Mouse (Mus musculus) granulocyte monocyte progenitor cell, adult 5-6 weeks (primary cell): ENCODE results near the gene Nek8. TPM values are rescaled to one million over a fixed set of nuclear protein-coding genes. Genes with fewer than 3 reads are reported as not detected.
A peak's percentile ranks its signal among the peaks of the same experiment; 100 is the strongest.
"Not testable (repeated sequence)": the region's sequence is repeated elsewhere in the genome, so short reads cannot be mapped to it uniquely, and the experiment has no call there.

Experiments
- ATAC-seq: replicated peaks from 2 replicates; pipeline ENCODE4 v1.8.0; 2016; ENCODE audit warnings: mild to moderate bottlenecking, moderate TSS enrichment, inconsistent platforms; ENCODE audit not compliant: poor library complexity, severe bottlenecking
- total RNA-seq, 2 experiments: library from RNA; stranded (forward) in 1 of 2; stranded (reverse) in 1 of 2; fragments of 200-712, 200-1000 nt in 1 of 2; fragments of >200 nt in 1 of 2; fragmentation: Nextera tagmentation in 1 of 2; gene quantifications; 2 replicates each; pipeline ENCODE4 v1.2.3; 2014 to 2017

Nek8 gene
- total RNA-seq (2014; fragmentation: Nextera tagmentation) (3.5 and 14.4 TPM in 2 replicates), total RNA-seq (2017) (5.8 and 6.1 TPM in 2 replicates)

DNA sequence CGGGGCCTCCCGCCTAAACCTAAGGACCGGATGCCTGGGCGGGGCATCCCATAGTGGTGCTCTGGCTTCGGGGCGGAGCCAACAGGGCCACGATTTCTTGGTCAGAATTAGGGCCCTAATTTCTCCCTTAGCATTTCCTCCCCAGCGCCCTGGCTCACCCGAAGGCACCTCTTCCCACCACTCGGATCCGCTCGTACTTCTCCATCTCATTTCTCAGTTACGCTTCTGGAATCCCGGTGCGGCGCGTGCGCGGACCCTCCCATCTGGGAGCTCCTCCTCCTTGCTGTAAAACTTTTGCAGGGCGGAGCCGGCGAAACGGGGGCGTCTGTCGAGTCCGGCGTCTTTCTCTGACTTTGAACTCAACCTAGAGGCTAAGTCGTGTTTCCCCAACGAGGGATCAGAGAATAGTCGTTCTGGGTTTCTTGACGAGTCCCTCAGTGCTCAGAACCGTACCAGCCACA is at the start of gene Nek8, which contains the start of gene Tlcd1:
Gene Nek8 (minus strand): TSS at position 274 of the 461 bp plus-strand sequence.
Gene Tlcd1 (plus strand): TSS at position 310 of the 461 bp plus-strand sequence.
- peak; percentile 56 for ATAC-seq

DNA sequence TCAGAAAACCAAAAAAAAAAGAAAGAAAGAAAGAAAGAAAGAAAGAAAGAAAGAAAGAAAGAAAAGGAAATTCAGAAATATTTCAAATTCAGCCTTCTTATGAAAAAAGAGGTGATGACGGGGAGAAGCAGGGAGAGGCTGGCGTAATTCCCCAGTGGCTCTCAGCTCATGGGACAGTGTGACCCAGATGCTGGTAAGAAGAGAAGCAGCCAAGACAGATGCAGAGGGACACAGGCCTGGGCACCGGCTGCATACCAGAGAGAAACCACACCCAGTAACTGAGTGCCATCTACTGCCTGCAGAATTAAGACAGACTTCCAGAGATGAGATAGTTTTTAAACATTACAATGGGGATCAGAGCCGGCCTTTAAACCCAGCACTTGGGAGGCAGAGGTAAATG is 47.1 kb upstream of the Nek8 start:
- no peak for ATAC-seq

DNA sequence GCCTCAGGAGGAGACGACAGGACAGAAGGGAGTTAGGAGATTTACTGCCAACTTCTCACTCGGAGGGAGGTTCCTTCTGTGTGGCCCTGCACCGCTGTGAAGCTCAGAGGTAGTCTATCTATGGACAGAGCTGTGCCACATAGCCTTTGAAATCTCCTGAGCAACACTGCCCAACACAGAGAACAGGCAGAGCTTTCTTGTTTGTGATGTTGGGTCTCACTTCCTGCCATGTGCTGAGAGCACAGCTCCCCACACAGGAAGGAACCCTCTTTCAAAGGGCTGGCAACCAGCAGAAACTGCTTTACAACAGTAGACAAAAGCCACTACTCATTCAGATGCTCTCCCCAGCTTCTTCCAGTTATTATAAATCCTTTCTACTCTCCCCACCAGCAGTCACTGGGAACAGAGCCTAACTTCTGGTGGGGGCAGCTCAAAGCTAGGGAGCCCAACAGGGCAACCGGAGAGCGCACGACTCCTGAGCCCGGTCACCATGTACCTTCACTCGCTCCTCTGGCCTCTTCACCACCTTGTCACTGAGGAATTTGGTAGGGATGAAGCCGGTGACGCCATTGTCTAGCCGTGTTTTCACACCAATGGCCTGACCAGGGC is 39.3 kb upstream of the Nek8 start:
- ATAC-seq = no peak

DNA sequence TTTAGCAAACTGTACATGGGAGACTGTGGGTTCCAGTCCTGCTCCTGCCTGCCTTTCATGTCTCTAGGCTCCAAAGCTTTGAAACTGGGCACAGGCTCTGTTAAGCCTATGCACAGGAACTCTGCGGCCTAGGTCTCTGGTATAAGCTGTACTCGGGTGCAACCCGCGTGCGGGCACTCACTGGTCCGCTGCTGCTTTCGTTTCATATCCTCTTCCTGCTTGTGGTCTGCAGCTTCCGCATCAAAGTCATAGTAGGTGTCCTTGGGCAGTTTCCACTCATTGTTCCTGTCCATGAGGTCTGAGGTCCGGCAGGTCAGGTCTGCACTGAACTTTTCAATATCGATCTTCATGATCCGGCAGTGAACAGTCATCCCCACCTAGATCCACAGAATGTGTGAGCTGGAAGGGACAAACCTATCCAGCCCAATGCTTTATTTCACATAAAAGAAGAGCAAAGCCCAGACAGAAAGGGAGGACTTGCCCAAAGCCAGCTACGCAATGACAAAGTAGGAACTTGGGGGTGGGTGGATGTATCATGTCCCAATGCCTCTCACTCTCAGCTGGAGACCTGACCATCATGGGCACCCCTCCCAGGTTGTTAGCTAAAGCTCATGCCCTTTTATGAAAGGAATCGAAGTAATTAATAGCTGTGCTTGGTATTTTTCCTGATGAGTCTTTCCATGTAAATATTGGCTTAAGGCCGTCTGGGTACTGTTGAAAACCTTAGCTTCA is 36.8 kb upstream of the Nek8 start:
- ATAC-seq = peak; percentile 97

DNA sequence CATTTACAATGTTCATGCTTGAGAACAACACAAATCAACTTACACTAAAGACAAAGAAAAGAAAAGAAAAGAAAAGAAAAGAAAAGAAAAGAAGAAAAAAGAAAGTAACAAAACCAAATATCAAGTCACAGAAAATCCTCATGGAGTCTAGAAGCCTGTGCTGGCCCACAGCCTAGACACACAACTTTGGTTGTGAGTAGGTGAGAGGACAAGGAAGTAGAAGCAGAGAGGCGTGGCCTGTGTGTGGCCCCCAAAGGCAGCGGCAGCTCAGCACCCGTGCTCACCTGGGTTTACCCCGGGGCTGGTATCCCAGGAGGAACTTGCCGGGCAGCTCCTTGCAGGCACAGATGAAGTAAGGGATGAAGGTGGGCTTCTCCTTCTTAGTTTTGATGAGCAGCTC is 35.0 kb upstream of the Nek8 start:
- ATAC-seq = no peak

DNA sequence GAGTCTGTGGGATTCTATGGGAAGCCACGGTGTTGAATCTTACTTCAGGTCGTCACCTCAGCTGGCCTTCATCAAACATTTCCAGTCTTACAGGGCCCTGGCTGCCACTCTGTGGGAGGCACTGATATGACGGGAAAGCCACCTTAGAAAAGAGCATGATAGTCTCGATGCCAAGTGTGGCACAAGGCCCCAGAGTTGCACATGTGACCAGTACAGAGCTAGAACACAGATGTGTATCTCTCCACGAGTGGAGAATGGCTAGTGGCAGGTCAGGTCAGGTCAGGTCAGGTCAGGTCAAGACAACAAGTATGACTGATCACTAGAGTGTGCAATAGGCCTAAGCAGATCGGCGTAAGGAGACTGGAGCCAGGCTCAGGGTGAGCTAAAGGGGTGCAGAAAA is 34.1 kb upstream of the Nek8 start:
- ATAC-seq = no peak

DNA sequence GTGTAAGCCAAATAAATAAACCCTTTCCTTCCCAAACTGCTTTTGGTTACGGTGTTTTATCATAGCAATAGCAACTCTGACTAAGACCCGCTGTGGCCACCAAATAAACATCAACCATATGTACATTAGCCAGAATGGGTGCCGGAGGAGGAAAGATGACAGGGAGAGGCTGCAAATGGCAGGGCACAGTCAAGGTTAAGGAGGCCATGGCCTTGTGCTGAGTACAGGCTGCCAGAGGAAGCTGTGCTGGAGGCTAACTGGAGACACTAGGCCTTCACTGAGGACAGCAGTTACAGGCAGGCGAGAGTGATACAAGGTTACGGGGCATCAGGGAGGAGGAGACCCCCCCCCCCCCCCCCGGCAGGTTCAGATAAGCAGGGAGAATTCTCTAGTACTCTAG is 33.4 kb upstream of the Nek8 start:
- no peak for ATAC-seq

DNA sequence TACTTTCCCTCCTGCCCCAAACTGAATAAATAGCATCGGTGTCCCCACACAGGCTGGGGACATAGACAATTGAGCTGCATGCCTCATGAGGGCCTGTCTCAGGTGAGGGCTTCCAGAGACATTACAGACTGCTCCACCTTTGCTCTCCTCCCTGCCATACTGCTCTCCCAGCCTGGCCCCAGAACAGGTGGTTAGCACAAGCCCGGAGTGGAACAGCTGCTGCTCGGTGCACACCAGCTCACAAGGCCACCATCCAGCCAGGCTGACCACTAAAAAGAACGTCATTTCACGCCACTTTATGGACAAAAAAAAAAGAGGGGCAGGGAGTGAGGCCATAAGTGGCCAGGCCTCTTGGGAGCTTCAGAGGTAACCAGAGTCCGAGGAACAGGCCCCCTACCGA is 30.7 kb upstream of the Nek8 start:
- ATAC-seq = no peak

DNA sequence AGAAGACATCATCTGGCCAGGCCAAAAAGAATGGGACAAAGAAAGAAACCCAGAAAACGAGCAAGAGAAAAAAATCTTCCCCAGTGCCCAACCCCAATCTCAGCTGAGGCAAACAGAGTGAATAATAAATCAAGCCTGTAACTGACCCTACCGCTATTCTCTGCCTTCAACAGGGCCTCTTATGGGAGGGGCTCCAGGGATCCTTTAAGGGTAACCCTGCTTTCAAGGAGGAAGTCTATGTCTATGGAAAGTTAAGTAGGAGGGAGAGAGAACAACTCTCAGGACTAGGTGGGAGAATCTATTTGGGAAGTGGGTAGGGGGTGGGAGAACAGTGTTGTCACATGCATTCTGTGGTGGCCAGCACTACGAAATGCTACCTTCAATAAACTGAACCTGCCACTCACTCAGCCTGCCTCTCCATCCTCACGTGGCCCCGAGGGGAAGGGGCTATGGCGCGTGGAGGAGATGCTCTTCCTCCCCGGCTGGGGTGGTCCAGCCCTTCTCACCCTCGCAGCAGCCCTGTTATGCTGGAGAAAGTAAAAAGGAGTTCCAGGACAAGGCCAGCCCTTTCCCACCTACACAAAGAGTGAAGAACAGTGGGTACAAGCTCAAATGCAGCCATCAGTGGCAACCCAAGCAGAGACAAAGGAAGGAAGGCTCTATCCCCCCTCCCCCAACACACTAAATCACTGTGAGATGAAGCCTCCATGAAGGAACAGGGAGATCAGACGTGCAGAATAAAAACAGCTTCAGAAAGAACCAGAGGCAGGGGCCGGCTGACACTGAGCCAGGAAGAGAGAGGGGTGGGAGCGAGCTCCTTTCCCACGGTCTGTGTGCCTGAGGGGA is 29.1 kb upstream of the Nek8 start:
- ATAC-seq = no peak

DNA sequence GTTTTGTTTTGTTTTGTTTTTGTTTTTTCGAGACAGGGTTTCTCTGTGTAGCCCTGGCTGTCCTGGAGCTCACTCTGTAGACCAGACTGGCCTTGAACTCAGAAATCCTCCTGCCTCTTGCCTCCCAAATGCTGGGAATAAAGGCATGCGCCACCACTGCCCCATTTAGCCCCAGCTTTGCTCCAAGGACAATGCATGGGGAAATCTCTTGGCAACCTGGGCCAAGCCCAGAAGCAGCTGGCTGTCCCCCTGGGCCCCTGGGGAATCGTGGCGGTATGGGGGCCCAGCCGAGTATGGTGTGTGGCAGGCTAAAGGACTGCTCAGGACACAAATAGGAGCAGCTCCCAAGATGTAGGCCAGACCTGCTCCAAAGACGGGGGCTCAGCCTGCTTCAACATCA is 27.8 kb upstream of the Nek8 start:
- no peak for ATAC-seq

DNA sequence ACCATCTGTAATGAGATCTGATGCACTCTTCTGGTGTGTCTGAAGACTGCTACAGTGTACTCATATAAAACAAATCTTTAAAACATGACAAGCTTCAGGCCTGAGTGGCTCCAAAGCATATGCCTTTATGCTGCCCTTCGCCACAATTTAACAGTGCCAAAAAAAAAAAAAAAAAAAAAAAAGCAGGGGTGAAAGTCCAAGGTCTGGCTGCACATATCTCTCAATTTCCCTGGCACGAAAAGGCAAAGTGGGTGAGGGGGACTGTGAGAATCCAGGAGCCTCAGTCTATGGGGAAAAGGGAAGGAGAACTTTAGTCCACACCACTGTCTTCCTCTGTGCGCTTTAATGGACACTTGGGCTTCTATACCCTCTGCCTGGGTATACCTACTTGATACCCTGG is 25.9 kb upstream of the Nek8 start:
- ATAC-seq = no peak

DNA sequence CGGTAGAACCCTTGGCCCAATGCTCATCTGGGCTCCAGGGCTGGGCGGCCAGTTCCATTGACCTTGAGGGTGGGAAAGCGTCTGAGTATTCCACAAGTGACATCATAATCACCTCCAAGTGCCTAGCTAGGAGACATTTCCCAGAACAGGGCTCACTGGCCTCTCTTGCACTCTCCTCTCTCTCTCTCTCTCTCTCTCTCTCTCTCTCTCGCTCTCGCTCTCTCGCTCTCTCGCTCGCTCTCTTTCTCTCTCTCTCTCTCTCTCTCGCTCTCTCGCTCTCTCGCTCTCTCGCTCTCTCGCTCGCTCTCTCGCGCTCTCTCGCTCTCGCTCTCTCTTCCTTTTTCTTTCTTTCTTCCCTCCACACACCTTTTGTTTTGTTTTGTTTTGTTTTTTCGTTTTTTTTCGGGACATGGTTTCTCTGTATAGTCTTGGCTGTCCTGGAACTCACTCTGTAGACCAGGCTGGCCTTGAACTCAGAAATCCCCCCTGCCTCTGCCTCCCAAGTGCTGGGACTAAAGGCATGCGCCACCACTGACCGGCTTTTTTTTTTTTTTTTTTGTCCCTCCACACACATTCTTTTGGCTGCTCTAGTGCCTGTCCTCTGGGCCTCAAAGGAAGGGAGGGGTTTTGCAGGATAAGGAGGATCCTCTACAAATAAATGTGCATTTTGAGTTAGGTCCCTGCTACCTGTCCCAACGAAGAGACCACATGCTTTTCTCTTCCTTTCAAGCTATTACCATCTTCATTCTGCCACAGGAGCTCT is 18.8 kb upstream of the Nek8 start:
- ATAC-seq = no peak

DNA sequence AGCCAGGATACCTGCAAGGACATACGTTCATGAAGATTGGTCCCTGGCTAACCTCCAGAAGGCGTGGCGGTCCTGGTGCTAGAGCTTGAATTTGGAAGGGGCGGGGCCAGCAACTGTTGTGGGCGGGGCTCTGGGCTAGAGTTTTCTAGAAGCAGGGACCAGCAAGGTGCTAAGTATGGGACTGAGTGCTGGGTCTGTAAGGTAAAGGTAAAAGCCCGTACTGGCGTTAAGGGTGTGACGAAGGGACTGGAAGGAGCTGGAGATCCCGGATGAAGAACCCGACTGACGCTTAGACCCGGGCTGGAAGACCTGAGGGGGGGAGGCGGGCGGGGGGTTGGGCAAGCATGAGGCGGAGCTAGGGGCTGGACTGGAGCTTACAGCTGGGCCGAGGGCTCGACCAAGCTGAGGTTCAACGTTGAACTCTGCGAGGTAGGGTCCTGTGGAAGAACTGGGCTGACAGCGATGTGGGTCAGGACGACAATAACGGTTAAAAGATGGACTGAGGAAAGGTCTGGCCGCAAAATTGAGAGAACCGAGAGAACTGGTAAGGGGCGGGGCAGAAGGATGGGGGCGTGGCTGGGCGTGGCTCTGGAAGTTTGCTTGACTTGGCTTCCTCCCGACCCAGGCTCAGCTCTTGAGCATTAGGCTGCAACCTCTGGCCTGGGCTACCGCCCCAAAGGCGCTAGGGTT is 18.1 kb upstream of the Nek8 start:
- peak; percentile 89 for ATAC-seq

DNA sequence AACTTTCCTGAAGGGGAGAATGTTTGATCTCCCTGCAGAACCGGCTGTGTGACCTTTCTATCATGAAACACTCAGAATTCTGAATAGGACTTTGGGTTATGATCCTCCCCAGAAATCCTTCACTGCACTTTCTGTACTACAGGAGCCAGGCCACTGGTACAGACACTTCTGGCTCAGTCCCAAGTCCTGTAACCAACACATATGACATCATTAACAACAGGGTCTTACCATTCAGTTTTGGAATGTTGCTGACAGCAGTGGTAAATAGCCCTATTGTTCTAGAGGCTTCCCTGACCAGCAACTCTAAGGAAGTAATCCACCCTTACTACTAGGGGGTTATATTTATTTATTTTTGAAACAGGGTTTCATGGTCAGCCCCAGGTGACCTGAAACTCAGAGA is 16.6 kb upstream of the Nek8 start, which contains the start of gene Proca1:
Gene Proca1 (plus strand): TSS at position 280 of the 400 bp plus-strand sequence.
- no peak for ATAC-seq

DNA sequence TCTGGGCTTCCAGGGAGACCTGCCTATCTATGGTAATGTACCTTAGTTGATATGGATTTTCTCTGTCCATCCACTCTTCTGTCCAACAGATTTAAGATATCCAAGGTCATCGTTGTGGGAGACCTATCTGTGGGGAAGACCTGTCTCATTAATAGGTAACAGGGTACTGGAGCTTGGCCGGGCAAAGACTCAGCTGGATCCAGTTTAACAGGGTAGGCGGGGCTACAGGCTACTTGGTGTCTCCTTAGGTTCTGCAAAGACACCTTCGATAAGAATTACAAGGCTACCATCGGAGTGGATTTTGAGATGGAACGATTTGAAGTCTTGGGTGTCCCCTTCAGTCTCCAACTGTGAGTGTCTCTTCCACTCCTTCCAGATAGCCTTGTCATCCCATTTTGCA is 13.6 kb upstream of the Nek8 start:
- ATAC-seq = no peak

DNA sequence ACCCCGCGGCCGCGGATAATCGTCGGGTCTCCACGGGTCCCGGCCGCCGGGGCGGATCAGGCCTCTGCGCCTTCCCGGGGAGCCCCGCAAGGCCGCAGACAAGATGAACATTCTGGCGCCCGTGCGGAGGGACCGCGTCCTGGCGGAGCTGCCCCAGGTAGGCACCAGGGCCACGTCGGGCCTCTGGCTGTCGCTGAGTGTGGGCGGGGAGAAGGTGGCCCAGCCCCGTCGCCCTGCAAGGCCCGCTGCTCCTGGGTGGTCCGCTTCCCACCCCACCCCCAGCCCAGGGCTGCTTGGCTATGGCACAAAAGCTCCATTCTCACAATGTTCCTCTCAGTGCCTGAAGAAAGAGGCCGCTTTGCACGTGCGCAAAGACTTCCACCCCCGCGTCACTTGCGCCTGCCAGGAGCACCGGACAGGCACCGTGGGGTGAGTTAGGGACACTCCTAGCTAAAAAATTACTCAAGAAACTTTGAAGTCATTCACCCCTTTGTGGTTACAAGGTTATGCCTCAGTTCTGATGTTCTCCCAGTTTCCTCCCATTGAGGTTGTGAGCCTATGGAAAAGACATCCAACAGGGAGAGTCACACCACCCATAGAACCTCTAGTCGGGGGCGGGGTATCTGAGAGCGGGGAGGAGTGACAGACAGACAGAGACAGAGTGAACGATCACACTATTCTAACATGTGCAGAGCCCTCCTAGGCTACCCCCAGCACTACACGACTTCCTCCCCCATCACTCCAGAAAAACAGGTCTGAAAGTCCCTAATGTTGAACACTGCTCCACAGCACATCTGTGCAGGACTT is 13.0 kb upstream of the Nek8 start:
- peak; percentile 53 for ATAC-seq

DNA sequence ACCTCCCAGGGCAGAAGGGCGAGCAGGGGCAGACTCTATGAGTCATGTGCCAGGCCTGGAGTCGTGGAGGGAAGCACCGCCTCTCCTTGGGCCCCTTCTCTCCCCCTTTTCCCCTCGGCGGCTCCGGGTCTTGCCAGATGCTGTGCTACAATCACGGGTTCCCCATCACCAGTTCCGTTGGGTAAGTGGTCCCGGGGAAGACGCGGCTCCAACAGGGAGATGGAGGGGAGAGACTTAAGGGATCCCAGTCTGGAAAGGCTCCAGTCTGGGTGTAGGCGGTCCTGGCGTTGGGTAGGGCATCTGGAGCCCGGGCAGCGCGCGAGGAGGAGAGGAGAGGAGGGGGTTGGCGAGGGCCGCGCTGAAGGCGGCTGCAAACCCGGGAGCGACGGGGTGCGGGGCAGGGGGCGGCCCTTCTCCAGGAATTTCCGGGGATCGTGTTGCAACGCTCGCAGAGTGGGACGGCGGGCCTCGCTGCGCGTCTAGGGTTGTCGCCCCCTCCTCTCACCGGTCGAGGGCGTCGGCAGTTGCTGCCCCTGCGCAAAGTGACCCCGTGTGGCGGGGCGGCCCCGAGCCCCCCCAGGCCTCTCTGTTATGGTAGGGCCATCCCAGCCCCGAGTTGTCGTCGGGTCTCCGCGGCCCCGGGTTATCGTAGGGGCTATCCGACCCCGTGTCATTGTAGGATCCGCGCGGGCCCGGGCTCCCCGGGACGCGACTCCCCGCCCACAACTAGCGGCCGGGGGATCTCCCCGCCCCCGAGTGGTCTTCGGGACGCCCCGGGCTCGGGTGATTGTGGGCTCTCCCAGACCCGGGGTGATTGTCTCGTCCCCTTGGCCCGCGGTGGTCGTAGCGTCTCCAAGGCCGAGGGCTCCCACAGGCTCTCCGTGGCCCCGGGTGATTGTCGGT is 12.1 kb upstream of the Nek8 start, which contains the start of gene Rab34:
Gene Rab34 (plus strand): TSS at position 100 of the 903 bp plus-strand sequence.
- peak; percentile 36 for ATAC-seq

DNA sequence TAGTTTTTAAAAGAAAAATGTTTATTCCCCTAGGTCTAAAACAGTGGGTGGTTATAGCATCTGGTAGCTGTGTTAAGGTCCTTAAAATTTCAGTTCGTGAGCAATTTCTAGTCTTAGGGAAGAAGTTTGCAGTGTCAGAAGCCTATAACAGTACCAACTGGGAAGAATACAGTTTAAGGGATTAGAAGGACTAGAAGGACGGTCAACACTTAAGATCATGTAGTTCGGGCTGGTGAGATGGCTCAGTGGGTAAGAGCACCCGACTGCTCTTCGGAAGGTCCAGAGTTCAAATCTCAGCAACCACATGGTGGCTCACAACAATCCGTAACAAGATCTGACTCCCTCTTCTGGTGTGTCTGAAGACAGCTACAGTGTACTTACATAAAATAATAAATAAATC is 8.2 kb upstream of the Nek8 start:
- ATAC-seq = not testable (repeated sequence)
